Mouse (Mus musculus): ENCODE data around the gene Bhlha9. TPM values are rescaled to one million over a fixed set of nuclear protein-coding genes. Genes with fewer than 3 reads are reported as not detected.

Bhlha9 gene
- polyA plus RNA-seq (2015; fragmentation: Illumina TruSeq; extraction: RNeasy Lipid Tissue Mini Kit (QIAGEN cat#74804); ENCODE audit: insufficient read depth, low read depth, low replicate concordance): not detected

DNA sequence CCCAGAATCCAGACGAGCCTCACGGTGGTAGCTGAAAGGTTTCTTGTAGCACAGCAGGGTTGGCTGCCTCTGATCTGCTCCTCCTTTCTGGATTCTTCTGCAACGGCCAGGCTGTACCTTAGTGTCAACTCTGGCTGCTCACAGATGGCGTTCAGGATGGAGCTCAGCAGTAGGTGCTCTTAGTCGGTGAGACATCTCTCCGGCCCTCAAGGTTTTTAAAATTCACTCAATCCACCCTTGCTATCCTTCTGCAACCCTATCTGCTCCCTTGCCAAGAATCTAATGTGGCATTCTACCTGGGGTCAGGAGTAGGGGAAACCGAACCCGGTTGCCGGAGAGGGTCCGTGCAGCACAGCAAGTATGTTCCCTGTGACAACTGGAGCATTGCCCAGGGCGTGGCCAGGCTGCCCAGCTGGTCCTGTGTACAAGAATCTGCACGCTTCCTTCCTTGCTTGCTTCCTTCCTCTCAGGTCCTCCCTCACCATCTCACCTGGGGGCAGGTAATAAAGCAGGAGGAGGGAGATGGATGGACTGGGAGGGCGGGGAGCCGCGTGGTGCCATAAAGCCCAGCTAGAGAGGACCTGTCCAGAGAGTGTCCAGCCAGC lies at the start of gene Bhlha9:
Gene Bhlha9 (plus strand): TSS at position 600 of the 605 bp plus-strand sequence.

DNA sequence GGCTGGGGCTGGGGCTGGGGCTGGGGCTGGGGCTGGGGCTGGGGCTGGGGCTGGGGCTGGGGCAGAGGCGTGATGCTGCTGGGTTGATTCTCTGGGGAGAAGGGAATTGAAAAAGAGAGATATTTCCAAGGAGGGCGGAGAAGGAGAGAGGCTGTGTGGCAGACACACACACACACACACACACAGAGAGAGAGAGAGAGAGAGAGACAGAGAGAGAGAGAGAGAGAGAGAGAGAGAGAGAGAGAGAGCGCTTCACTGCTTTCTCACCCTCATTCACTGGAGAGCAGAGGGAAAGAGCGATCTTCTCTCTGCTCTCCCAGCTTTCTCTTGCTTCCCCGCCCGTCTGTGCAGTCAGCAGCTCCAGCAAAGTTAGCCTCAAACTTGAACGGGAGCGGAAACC lies 7.2 kb downstream of the Bhlha9 start, which contains the start of gene Trarg1:
Gene Trarg1 (plus strand): TSS at position 301 of the 400 bp plus-strand sequence.

Other genes starting within 250 kb of the Bhlha9 start
- gene Abr, start 50.2 kb upstream of the Bhlha9 start, polyA plus RNA-seq (2015; fragmentation: Illumina TruSeq; extraction: RNeasy Lipid Tissue Mini Kit (QIAGEN cat#74804); ENCODE audit: insufficient read depth, low read depth, low replicate concordance): 10.5 TPM
- gene Trarg1, start 7.3 kb downstream of the Bhlha9 start, polyA plus RNA-seq (2015; fragmentation: Illumina TruSeq; extraction: RNeasy Lipid Tissue Mini Kit (QIAGEN cat#74804); ENCODE audit: insufficient read depth, low read depth, low replicate concordance): 0.72 TPM
- 6.2 TPM for gene Gosr1, start 91.1 kb downstream of the Bhlha9 start, polyA plus RNA-seq (2015; fragmentation: Illumina TruSeq; extraction: RNeasy Lipid Tissue Mini Kit (QIAGEN cat#74804); ENCODE audit: insufficient read depth, low read depth, low replicate concordance)
- 10.5 TPM for gene Cpd, start 174.5 kb downstream of the Bhlha9 start, polyA plus RNA-seq (2015; fragmentation: Illumina TruSeq; extraction: RNeasy Lipid Tissue Mini Kit (QIAGEN cat#74804); ENCODE audit: insufficient read depth, low read depth, low replicate concordance)
- not detected for gene Tmigd1, start 229.7 kb downstream of the Bhlha9 start, polyA plus RNA-seq (2015; fragmentation: Illumina TruSeq; extraction: RNeasy Lipid Tissue Mini Kit (QIAGEN cat#74804); ENCODE audit: insufficient read depth, low read depth, low replicate concordance)

Measured in pancreas, adult 10 weeks (tissue).